Comparison of ENCODE assay signal across 12 mouse cellular contexts in genomic region chr1:160370552-160370951, GRCm38 (mm10).
A peak's percentile ranks its signal among the peaks of the same experiment; 100 is the strongest.
DNase-seq lines count a peak whose midpoint lies in the region; ATAC-seq lines count a peak whose summit lies in the region.
"Had no signal": no experiment of that assay in that cellular context is flagged by ENCODE, and none has a peak within 500 bp of the region (broad histone marks: within the 10 kb centered on the region; RNA-seq: fewer than 3 reads in every experiment).

No protein-coding gene starts in this region.

- no peaks in the 10 kb centered on the region for H3K36me3 ChIP-seq in heart, embryonic 14.5 days (ENCODE audit: control insufficient read depth, insufficient read depth, low read length)
- H3K36me3 ChIP-seq in midbrain, embryonic 16.5 days (ENCODE audit: control insufficient read depth, insufficient read depth, low read length): no peaks in the 10 kb centered on the region
- no peaks in the 10 kb centered on the region for H3K36me3 ChIP-seq in midbrain, embryonic 10.5 days
- H3K36me3 ChIP-seq in forebrain, embryonic 13.5 days (ENCODE audit: poor library complexity, severe bottlenecking): no peaks in the 10 kb centered on the region
- H3K36me3 ChIP-seq: embryonic facial prominence, embryonic 13.5 days; limb, embryonic 13.5 days; stomach, embryonic 15.5 days had no signal

- no peaks in the 10 kb centered on the region for H3K27me3 ChIP-seq in heart, embryonic 14.5 days (ENCODE audit: control insufficient read depth, insufficient read depth, low read length)
- no peaks in the 10 kb centered on the region for H3K27me3 ChIP-seq in midbrain, embryonic 16.5 days (ENCODE audit: control insufficient read depth, insufficient read depth, low read depth, low read length)
- H3K27me3 ChIP-seq in midbrain, embryonic 10.5 days (ENCODE audit: low read depth, poor library complexity, severe bottlenecking): no peaks in the 10 kb centered on the region
- H3K27me3 ChIP-seq in forebrain, embryonic 13.5 days: no peaks in the 10 kb centered on the region
- H3K27me3 ChIP-seq: embryonic facial prominence, embryonic 13.5 days; limb, embryonic 13.5 days; stomach, embryonic 15.5 days had no signal

- peak; percentile 85 for ATAC-seq in heart, embryonic 14.5 days (ENCODE audit: insufficient number of reproducible peaks, insufficient read depth, low FRiP score, low read depth)
- peak; percentile 56 for ATAC-seq in midbrain, embryonic 16.5 days
- ATAC-seq in forebrain, embryonic 13.5 days: peak; percentile 76
- ATAC-seq in megakaryocyte, adult 5-6 weeks (ENCODE audit: poor library complexity, severe bottlenecking): peak; percentile 24; the same call in 1 of the 2 replicates

- H3K9ac ChIP-seq in heart, embryonic 14.5 days (ENCODE audit: low read length): no peak overlapping the region
- H3K9ac ChIP-seq in midbrain, embryonic 16.5 days (ENCODE audit: low read depth, low read length): no peak overlapping the region
- no peak overlapping the region for H3K9ac ChIP-seq in forebrain, embryonic 13.5 days
- H3K9ac ChIP-seq: embryonic facial prominence, embryonic 13.5 days; limb, embryonic 13.5 days; stomach, embryonic 15.5 days had no signal

- intact Hi-C loops in heart, postnatal 36 days (cut with DNase I): no loop called here

- peak overlapping the region; percentile 81 to 82 for H3K27ac ChIP-seq in heart, embryonic 14.5 days (replicated peaks in 1 of 2; ENCODE audit: control insufficient read depth in 1 of 2, insufficient read depth in 1 of 2, low read depth in 2 of 2, low read length in 2 of 2)
- no peak overlapping the region for H3K27ac ChIP-seq in midbrain, embryonic 16.5 days (ENCODE audit: low read length)
- no peak overlapping the region for H3K27ac ChIP-seq in midbrain, embryonic 10.5 days (replicated peaks)
- no peak overlapping the region for H3K27ac ChIP-seq in forebrain, embryonic 13.5 days
- H3K27ac ChIP-seq: embryonic facial prominence, embryonic 13.5 days; limb, embryonic 13.5 days; stomach, embryonic 15.5 days had no signal

- no peak overlapping the region for H3K4me3 ChIP-seq in heart, embryonic 14.5 days (ENCODE audit: control insufficient read depth in 1 of 2, insufficient read depth in 1 of 2, low read depth in 1 of 2, low read length in 2 of 2)
- H3K4me3 ChIP-seq in midbrain, embryonic 16.5 days (ENCODE audit: low read depth, low read length): no peak overlapping the region
- no peak overlapping the region for H3K4me3 ChIP-seq in midbrain, embryonic 10.5 days
- H3K4me3 ChIP-seq in forebrain, embryonic 13.5 days: no peak overlapping the region
- H3K4me3 ChIP-seq: embryonic facial prominence, embryonic 13.5 days; limb, embryonic 13.5 days; stomach, embryonic 15.5 days had no signal

- H3K9me3 ChIP-seq in heart, embryonic 14.5 days (ENCODE audit: control insufficient read depth, low read length): no peaks in the 10 kb centered on the region
- no peaks in the 10 kb centered on the region for H3K9me3 ChIP-seq in midbrain, embryonic 16.5 days (replicated peaks; ENCODE audit: control insufficient read depth, low read length, poor library complexity, severe bottlenecking)
- no peaks in the 10 kb centered on the region for H3K9me3 ChIP-seq in midbrain, embryonic 10.5 days (replicated peaks)
- H3K9me3 ChIP-seq in forebrain, embryonic 13.5 days (replicated peaks): no peaks in the 10 kb centered on the region
- H3K9me3 ChIP-seq: embryonic facial prominence, embryonic 13.5 days; limb, embryonic 13.5 days; stomach, embryonic 15.5 days had no signal

- peaks cover 3 to 23% of the 10 kb centered on the region in 2 experiments; a peak in 3 of 4 replicates for H3K4me1 ChIP-seq in heart, embryonic 14.5 days (ENCODE audit: control insufficient read depth in 2 of 2, insufficient read depth in 2 of 2, low read length in 2 of 2)
- H3K4me1 ChIP-seq in midbrain, embryonic 16.5 days (ENCODE audit: control insufficient read depth, insufficient read depth, low read length): no peaks in the 10 kb centered on the region
- no peaks in the 10 kb centered on the region for H3K4me1 ChIP-seq in midbrain, embryonic 10.5 days
- peaks cover 7% of the 10 kb centered on the region for H3K4me1 ChIP-seq in forebrain, embryonic 13.5 days
- H3K4me1 ChIP-seq: embryonic facial prominence, embryonic 13.5 days; stomach, embryonic 15.5 days had no signal

- H3K4me2 ChIP-seq in heart, embryonic 14.5 days (ENCODE audit: low read length): 0 out of 2 replicates have a peak overlapping the region, but pooled peaks have one; percentile 1
- H3K4me2 ChIP-seq in midbrain, embryonic 16.5 days (ENCODE audit: low read length): no peak overlapping the region
- H3K4me2 ChIP-seq in forebrain, embryonic 13.5 days: no peak overlapping the region
- H3K4me2 ChIP-seq: embryonic facial prominence, embryonic 13.5 days; limb, embryonic 13.5 days; stomach, embryonic 15.5 days had no signal

- DNase-seq in heart, postnatal 36 days: no peak
- DNase-seq in midbrain, embryonic 10.5 days (ENCODE audit: low spot score): no peak
- DNase-seq in kidney, adult 8-10 months: no peak
- DNase-seq in thymus, postnatal 10 days (ENCODE audit: low spot score in 2 of 2): no peak
- DNase-seq: kidney, adult 2 months had no signal

- WGBS in heart, embryonic 14.5 days: 0% methylated on average over 1 of the region's 1 CpGs
- WGBS in midbrain, embryonic 16.5 days: 60% methylated on average over 1 of the region's 1 CpGs
- WGBS in midbrain, embryonic 10.5 days: 88% methylated on average over 1 of the region's 1 CpGs
- WGBS in forebrain, embryonic 13.5 days: 23% methylated on average over 1 of the region's 1 CpGs

Comparison
In these comparisons a context has a peak if more than half of its experiments do, and no peak if none do; other contexts are left out.
1. ATAC-seq: peak in every context shown above with its lines; median percentile 85 in heart, embryonic 14.5 days; 76 in forebrain, embryonic 13.5 days; 56 in midbrain, embryonic 16.5 days; 24 in megakaryocyte, adult 5-6 weeks.
2. H3K27ac ChIP-seq: peak in heart, embryonic 14.5 days (2 of 2); none in midbrain, embryonic 16.5 days (single experiment), midbrain, embryonic 10.5 days (single experiment) and forebrain, embryonic 13.5 days (single experiment).